Mouse (Mus musculus) liver, embryonic 14.5 days (tissue): ENCODE measurements around the gene Rps11. TPM values are rescaled to one million over a fixed set of nuclear protein-coding genes. Genes with fewer than 3 reads are reported as not detected.

Source experiments
- ATAC-seq: fragments of 200-750 bp; cut with Nextera tagmentation; 2 replicates; pipeline ENCODE4 v1.8.0; 2017; ENCODE audit warnings: moderate number of reproducible peaks, mild to moderate bottlenecking, moderate library complexity; ENCODE audit not compliant: insufficient read depth
- DNase-seq, 3 experiments: peaks; one replicate each; pipeline ENCODE4 v3.0.0-alpha.2; 2012 to 2013; ENCODE audit warnings: low read depth in 3 of 3, low spot score in 3 of 3
- H3K27ac ChIP-seq: fragments of 300-500 bp; sonication (generic); 2 replicates; pipeline ENCODE4 v1.5.1; 2014; ENCODE audit warnings: moderate library complexity, mild to moderate bottlenecking, control low read depth, inconsistent platforms
- H3K27me3 ChIP-seq: fragments of 300-500 bp; sonication (generic); 2 replicates; pipeline ENCODE4 v1.6.1; 2014; ENCODE audit warnings: mild to moderate bottlenecking, low read length, moderate library complexity; ENCODE audit not compliant: control insufficient read depth, insufficient read depth
- H3K36me3 ChIP-seq: fragments of 300-500 bp; sonication (generic); replicated peaks from 2 replicates; pipeline ENCODE4 v1.6.1; 2014; ENCODE audit warnings: low read depth; ENCODE audit not compliant: control insufficient read depth, insufficient read depth
- H3K4me1 ChIP-seq, 2 experiments: fragments of 200-500 bp in 1 of 2; fragments of 300-500 bp in 1 of 2; sonication (generic) in 1 of 2; replicated peaks; 2 replicates each; pipeline ENCODE4 v1.6.1; 2012 to 2014; ENCODE audit warnings: antibody characterized with exemption in 1 of 2, inconsistent platforms in 1 of 2, low read length in 1 of 2; ENCODE audit not compliant: control insufficient read depth in 2 of 2, insufficient read depth in 2 of 2
- H3K4me2 ChIP-seq: fragments of 300-500 bp; sonication (generic); 2 replicates; pipeline ENCODE4 v1.6.1; 2014; ENCODE audit warnings: low read depth, mild to moderate bottlenecking, control low read depth, moderate library complexity
- H3K4me3 ChIP-seq, 2 experiments: fragments of 200-500 bp in 1 of 2; fragments of 300-500 bp in 1 of 2; sonication (generic) in 1 of 2; 2 replicates each; pipeline ENCODE4 v1.5.1; 2012 to 2014; ENCODE audit warnings: low read depth in 2 of 2, low read length in 2 of 2, mild to moderate bottlenecking in 2 of 2, control low read depth in 1 of 2, inconsistent platforms in 1 of 2, moderate library complexity in 1 of 2; ENCODE audit not compliant: insufficient read depth in 1 of 2
- H3K9ac ChIP-seq: fragments of 300-500 bp; sonication (generic); replicated peaks from 2 replicates; pipeline ENCODE4 v1.6.1; 2014; ENCODE audit warnings: mild to moderate bottlenecking, control low read depth, moderate library complexity
- H3K9me3 ChIP-seq: fragments of 300-500 bp; sonication (generic); 2 replicates; pipeline ENCODE4 v1.6.1; 2016; ENCODE audit warnings: low read length, mixed read lengths; ENCODE audit not compliant: control insufficient read depth
- CTCF ChIP-seq: IDR thresholded peaks from 2 replicates; pipeline ENCODE4 v1.5.1; 2016; ENCODE audit warnings: antibody characterized with exemption, low read depth, control low read depth
- EP300 ChIP-seq: IDR thresholded peaks from 2 replicates; pipeline ENCODE4 v1.6.1; 2016; ENCODE audit warnings: antibody characterized with exemption, low read depth
- WGBS: fragments of 180-500 bp; shearing (Covaris S2); extraction: QIAGEN DNeasy Blood & Tissue Kit; methylation state at CpG from one replicate; pipeline ENCODE4 v1.1.7; 2014; ENCODE audit not compliant: insufficient replicate concordance; 5-methylcytosine and 5-hydroxymethylcytosine counted together
- polyA plus RNA-seq, 2 experiments: library from polyadenylated mRNA; depleted of rRNA in 1 of 2; stranded (reverse) in 1 of 2; unstranded in 1 of 2; fragments of >200 nt; fragmentation: Nextera tagmentation in 1 of 2; extraction: Ambion mirVana in 1 of 2; gene quantifications; 2 replicates each; pipeline versions ENCODE4 v1.2.1 to v1.2.3; 2012 to 2014

Gene Rps11
- polyA plus RNA-seq, 2 experiments, result 366 to 989 TPM

GRCm38 (mm10) chr7:45149545-45149944, 25.3 kb upstream of the Rps11 start:
- no peak overlapping the region for H3K27ac ChIP-seq
- WGBS, result 79% methylated on average over 6 of the region's 6 CpGs
- H3K36me3 ChIP-seq, result no peaks in the 10 kb centered on the region
- no peak overlapping the region for H3K4me2 ChIP-seq
- DNase-seq (no peak), ATAC-seq (no peak)
- no peak overlapping the region for H3K4me3 ChIP-seq
- peaks cover 6 to 11% of the 10 kb centered on the region in 2 experiments; a peak in 3 of 4 replicates for H3K4me1 ChIP-seq
- no peak overlapping the region for H3K9ac ChIP-seq
- no peaks in the 10 kb centered on the region for H3K27me3 ChIP-seq
- TF ChIP-seq EP300 (no peak), CTCF (no peak)
- H3K9me3 ChIP-seq, result no peaks in the 10 kb centered on the region

GRCm38 (mm10) chr7:45148534-45149098, 24.4 kb upstream of the Rps11 start:
- no peak overlapping the region for H3K9ac ChIP-seq
- no peaks in the 10 kb centered on the region for H3K9me3 ChIP-seq
- H3K27ac ChIP-seq, result no peak overlapping the region
- WGBS, result 60% methylated on average over 4 of the region's 4 CpGs
- H3K4me3 ChIP-seq, result no peak overlapping the region
- H3K4me1 ChIP-seq, result peaks cover 5 to 10% of the 10 kb centered on the region in 2 experiments; a peak in 3 of 4 replicates
- DNase-seq, result no peak
- H3K27me3 ChIP-seq, result no peaks in the 10 kb centered on the region
- no peak for TF ChIP-seq EP300
- no peak for TF ChIP-seq CTCF
- no peak overlapping the region for H3K4me2 ChIP-seq
- no peaks in the 10 kb centered on the region for H3K36me3 ChIP-seq
- ATAC-seq, result no peak

DNA sequence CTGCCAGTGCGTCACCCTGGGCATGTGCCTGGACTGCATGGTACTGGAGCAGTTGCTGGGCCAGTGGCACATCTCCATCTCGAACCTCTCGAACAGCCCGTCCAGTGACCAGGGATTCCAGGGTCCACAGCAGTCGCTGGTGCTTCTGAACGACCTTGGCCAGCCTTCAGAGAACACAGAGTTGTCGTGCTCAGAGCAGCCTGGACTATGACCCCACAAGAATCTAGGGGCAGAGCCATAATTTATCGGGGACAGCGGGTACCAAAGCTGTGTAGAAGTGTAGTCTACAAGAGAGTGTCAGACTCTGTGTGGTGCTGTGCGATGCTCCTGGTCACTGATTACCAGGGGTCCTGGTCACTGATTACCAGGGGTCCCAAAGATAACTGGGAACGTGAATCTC, 23.7 kb upstream of the Rps11 start:
- WGBS, result 81% methylated on average over 11 of the region's 11 CpGs
- Histone ChIP-seq H3K27me3 (no peaks in the 10 kb centered on the region), H3K9me3 (no peaks in the 10 kb centered on the region), H3K4me2 (no peak overlapping the region), H3K36me3 (no peaks in the 10 kb centered on the region), H3K4me3 (no peak overlapping the region), H3K27ac (no peak overlapping the region), H3K4me1 (peaks cover 0 to 7% of the 10 kb centered on the region in 2 experiments; a peak in 1 of 4 replicates), H3K9ac (no peak overlapping the region)
- ATAC-seq, result no peak
- DNase-seq, result no peak
- TF ChIP-seq CTCF (no peak), EP300 (no peak)

DNA sequence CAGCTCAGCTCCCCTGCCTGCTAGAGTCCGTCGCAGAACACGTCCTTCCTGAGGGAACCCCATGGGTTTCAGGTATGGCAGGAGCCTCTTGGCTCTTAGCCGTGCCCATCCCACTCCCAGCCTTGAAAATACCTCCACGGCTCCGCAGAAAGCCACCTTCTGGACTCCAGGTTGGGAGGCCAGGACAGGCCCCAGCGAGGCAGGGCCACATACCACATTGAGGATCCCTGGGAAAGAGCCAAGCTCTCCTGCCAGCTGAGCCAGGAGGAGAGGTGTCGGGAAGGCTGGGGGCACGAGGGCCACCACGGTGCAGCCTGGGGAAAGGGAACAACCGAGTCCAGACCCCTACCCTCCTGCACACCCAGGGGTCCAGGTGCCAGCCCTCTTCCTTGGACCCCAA, 23.0 kb upstream of the Rps11 start:
- no peaks in the 10 kb centered on the region for H3K9me3 ChIP-seq
- no peak overlapping the region for H3K4me3 ChIP-seq
- peaks cover 0 to 7% of the 10 kb centered on the region in 2 experiments; a peak in 1 of 4 replicates for H3K4me1 ChIP-seq
- no peak overlapping the region for H3K4me2 ChIP-seq
- WGBS, result 85% methylated on average over 11 of the region's 11 CpGs
- TF ChIP-seq EP300 (no peak), CTCF (no peak)
- ATAC-seq (no peak), DNase-seq (no peak)
- no peaks in the 10 kb centered on the region for H3K27me3 ChIP-seq
- no peaks in the 10 kb centered on the region for H3K36me3 ChIP-seq
- no peak overlapping the region for H3K27ac ChIP-seq
- H3K9ac ChIP-seq, result no peak overlapping the region

- no peak for ATAC-seq
- Histone ChIP-seq H3K9ac (no peak overlapping the region), H3K4me1 (0 out of 4 replicates have a peak, but pooled peaks cover 0 to 1% of the 10 kb centered on the region in 2 experiments), H3K4me3 (no peak overlapping the region), H3K9me3 (no peaks in the 10 kb centered on the region), H3K4me2 (no peak overlapping the region), H3K27me3 (no peaks in the 10 kb centered on the region), H3K27ac (no peak overlapping the region), H3K36me3 (no peaks in the 10 kb centered on the region)
- DNase-seq, result no peak
- TF ChIP-seq EP300, result no peak
- no peak for TF ChIP-seq CTCF
- WGBS, result 90% methylated on average over 8 of the region's 8 CpGs
Measured at GRCm38 (mm10) chr7:45145460-45145859, 21.2 kb upstream of the Rps11 start.
